Mouse (Mus musculus): ENCODE results near the gene Itgal. TPM values are rescaled to one million over a fixed set of nuclear protein-coding genes. Genes with fewer than 3 reads are reported as not detected.

The Itgal gene
- polyA plus RNA-seq, 1 experiment, result 0.66 TPM

DNA sequence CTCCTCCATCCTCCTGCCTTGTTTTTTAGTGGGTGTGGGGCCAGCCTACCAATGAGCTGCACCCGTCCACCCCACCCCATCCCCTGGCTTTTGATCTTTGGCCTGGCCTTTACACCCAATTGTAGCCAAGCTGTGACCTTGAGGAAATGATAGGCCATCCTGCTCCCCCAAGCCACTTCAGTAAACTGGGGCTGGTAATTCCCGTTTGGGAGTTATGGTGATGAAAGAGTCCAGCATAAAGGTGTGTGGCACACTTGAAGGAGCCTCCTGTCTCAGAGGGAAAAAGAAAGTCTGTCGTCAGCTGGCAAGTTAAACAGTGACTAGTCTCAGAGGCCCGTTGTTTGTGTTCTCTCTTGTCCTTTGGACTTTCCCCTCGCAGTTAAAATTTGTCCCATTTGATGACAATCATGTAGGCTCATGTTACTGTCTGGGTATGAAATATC is 19.5 kb upstream of the Itgal start:
- no peak for DNase-seq (ENCODE audit: extremely low spot score in 1 of 2, low spot score in 1 of 2)

DNA sequence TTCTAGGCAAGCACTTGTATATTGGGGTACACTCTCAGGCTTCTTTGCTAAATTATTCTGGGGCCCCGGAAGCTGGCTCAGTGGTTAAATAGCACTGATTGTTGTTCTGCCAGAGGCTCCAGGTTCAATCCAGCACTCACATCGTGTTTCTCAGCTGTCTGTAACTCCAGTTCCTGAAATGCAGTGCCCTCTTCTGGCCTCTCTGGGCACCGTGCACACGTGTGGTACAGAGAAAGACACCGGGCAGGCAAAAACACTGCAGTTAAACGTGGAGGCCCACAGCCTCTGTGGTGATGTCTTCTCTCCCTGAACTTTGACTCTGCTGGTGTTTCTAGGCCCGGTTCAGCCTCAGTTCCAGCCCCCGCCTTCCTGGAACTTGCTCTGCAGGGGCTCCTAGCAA is 17.7 kb upstream of the Itgal start:
- DNase-seq (ENCODE audit: extremely low spot score in 1 of 2, low spot score in 1 of 2), result no peak

GRCm38 (mm10) chr7:127280092-127280491 is 16.0 kb upstream of the Itgal start:
- no peak for DNase-seq (ENCODE audit: extremely low spot score in 1 of 2, low spot score in 1 of 2)

- no peak for DNase-seq (ENCODE audit: extremely low spot score in 1 of 2, low spot score in 1 of 2)
Observed at GRCm38 (mm10) chr7:127281114-127281513, 14.9 kb upstream of the Itgal start.

DNA sequence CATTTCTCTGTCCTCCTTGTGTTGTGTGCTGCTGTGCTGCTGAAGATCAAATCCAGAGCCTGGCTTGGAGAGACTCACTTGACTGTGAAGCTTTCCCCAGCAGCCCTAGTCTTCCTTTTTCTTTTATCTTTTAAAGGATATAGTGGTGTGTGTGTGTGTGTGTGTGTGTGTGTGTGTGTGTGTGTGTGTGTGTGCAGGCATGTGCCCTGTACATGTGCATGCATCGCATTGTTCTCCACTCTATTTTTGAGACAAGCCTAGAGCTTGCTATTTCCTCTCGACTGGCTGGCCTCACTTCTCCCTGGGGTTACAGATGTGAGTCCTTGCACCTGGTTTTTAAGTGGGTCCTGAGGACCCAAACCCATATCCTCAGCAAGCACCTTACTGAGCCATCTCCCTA is 13.9 kb upstream of the Itgal start:
- no peak for DNase-seq (ENCODE audit: extremely low spot score in 1 of 2, low spot score in 1 of 2)

DNA sequence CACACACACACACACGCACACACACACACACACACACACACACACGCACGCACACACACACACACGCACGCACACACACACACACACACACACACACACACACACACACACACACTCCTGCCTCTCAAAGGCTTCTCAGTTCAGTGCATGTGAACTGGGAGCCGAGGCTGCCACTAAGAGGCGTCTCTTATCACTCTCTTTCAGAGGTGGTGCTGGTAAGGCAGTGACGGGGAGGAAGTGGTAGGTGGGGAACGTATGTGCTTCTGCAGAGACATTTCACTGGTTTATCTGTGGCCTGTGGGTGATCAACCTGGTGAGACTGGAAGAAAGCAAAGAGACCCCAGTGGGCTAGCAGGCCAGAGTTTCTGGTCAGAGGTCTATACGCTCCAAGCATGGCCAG is 10.9 kb upstream of the Itgal start:
- no peak for DNase-seq (ENCODE audit: extremely low spot score in 1 of 2, low spot score in 1 of 2)

- no peak for DNase-seq (ENCODE audit: extremely low spot score in 1 of 2, low spot score in 1 of 2)
Observed at GRCm38 (mm10) chr7:127287940-127288339, 8.1 kb upstream of the Itgal start.

- no peak for DNase-seq (ENCODE audit: extremely low spot score in 1 of 2, low spot score in 1 of 2)
Observed at GRCm38 (mm10) chr7:127289306-127289705, 6.8 kb upstream of the Itgal start.

DNA sequence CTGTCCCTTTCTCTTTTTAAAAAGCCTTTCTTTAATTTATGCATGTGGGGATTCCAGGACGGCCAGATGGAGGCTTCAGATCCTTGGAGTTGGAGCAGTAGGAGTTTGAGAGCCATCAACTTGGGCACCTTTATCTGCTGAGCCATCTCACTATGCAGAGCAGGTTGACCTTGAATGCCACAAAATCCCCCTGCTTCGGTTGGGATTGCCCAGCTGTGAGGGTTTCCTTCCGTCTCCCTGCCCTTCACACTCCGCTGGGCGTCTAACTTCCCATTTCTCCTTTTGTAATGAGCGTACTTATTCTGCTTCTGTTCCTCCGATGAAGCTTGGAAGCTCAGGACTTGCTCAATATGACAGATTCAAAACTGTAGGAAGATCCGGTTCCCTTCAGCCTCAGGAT is 5.9 kb upstream of the Itgal start:
- no peak for DNase-seq (ENCODE audit: extremely low spot score in 1 of 2, low spot score in 1 of 2)

GRCm38 (mm10) chr7:127296786-127297555 is 911 bp downstream of the Itgal start:
- DNase-seq (ENCODE audit: extremely low spot score in 1 of 2, low spot score in 1 of 2), result no peak

DNA sequence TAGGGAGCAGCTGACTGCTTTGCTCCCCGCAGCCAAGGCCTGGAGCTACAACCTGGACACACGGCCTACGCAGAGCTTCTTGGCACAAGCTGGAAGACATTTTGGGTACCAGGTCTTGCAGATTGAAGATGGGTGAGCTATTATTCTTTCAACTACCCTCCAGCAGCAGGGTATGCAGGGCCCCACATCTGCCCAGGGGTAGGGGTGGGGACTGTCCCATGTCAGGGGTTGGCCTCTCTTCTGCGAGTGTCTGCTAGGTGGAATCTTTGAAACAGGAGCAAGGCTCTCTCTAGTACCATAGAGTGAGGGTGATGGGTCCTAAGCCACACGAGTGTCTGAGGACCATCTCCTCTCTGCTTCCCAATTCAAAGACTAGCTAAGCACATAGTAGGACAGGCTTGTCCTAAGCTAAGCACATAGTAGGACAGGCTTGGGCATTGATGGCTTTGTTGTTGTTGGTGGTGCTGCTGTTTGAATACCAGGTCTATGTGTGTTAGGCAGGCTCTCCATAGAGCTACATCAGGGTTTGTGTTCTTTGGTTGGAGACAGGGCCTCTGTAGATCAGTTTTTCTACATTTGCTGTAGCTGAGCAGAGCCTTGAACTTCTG is 1.6 kb downstream of the Itgal start:
- no peak for DNase-seq (ENCODE audit: extremely low spot score in 1 of 2, low spot score in 1 of 2)

GRCm38 (mm10) chr7:127308431-127308830 is 12.4 kb downstream of the Itgal start:
- no peak for DNase-seq (ENCODE audit: extremely low spot score in 1 of 2, low spot score in 1 of 2)

- peak; percentile 33 to 89 for DNase-seq (ENCODE audit: extremely low spot score in 1 of 2, low spot score in 1 of 2)
Observed at GRCm38 (mm10) chr7:127308887-127309286, 12.8 kb downstream of the Itgal start.

DNA sequence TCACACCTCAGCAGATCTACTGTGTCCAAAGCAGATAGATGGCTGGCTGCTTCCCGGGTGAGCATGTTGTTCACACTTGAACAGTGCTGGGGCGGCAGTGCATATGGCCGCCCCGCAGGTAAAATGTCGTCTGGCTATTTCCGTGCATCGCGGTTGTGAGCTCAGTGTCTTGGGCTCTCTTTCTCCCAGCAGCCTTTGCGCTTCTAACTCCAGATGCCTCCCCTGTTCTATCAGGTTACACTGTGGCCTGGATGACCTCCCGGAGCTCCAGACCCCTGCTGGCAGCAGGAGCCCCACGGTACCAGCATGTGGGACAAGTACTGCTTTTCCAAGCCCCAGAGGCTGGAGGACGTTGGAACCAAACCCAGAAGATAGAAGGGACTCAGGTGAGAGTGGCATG is 13.9 kb downstream of the Itgal start:
- DNase-seq (ENCODE audit: extremely low spot score in 1 of 2, low spot score in 1 of 2), result no peak

- no peak for DNase-seq (ENCODE audit: extremely low spot score in 1 of 2, low spot score in 1 of 2)
Observed at GRCm38 (mm10) chr7:127313912-127314311, 17.9 kb downstream of the Itgal start.

GRCm38 (mm10) chr7:127321106-127321505 is 25.0 kb downstream of the Itgal start:
- DNase-seq (ENCODE audit: extremely low spot score in 1 of 2, low spot score in 1 of 2), result peak in 1 of 2 experiments; percentile 21

DNA sequence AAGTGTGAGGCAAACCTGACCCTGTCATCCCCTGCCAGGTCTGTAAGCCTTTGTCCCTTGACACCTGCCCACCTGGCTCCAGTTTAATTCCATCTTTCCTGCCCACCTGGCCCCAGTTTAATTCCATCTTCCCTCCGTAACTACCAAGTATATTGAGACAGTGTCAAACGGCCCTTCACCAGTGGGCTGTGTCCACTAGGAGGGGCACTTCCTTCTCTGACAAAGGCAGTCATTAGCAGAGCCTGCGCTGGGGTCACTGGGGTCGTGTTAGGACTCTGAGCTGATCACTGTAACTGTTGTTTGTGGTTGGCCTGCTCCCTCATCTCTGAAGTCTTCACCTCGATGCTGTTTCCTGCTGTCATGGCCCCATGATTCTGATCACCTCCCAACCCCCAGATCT is 26.0 kb downstream of the Itgal start:
- no peak for DNase-seq (ENCODE audit: extremely low spot score in 1 of 2, low spot score in 1 of 2)

- DNase-seq (ENCODE audit: extremely low spot score in 1 of 2, low spot score in 1 of 2), result no peak
Observed at GRCm38 (mm10) chr7:127324944-127325343, 28.9 kb downstream of the Itgal start.

DNA sequence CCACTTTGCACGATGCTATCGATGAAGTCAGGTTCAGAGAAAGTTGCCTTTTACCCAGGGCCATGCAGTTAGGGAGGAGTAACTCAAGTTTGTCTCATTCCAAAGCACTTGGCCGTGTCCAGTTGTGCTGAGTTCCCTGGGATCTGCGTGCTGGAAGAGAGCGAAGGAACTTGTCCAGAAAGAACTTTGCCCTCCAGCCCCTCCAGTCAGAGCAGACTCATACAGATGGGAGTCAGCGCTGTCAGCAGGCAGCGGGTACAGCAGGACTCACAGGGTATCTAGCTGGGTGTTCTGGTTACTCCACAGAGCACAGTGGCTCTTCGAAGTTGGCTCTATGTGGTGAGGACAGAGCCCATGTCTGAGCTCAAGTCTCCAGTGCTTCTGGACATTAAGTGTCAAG is 29.5 kb downstream of the Itgal start:
- no peak for DNase-seq (ENCODE audit: extremely low spot score in 1 of 2, low spot score in 1 of 2)

GRCm38 (mm10) chr7:127326685-127327084 is 30.6 kb downstream of the Itgal start:
- peak in 1 of 2 experiments; percentile 65 for DNase-seq (ENCODE audit: extremely low spot score in 1 of 2, low spot score in 1 of 2)

DNA sequence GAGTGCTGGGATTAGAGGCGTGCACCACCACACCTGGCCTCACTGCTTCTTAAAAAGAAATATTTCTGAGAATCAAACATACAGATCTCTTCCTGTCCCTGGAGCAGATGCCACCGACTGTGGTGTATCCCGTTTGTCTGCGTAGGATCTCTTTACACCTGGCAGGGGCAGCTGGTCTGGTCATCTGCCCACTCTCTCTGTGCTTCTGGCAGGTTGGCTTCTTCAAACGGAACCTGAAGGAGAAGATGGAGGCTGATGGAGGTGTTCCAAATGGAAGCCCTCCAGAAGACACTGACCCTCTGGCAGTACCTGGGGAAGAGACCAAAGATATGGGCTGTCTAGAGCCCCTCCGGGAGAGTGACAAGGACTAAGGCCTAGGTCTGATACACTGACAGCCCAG is 37.2 kb downstream of the Itgal start:
- no peak for DNase-seq (ENCODE audit: extremely low spot score in 1 of 2, low spot score in 1 of 2)

- DNase-seq (ENCODE audit: extremely low spot score in 1 of 2, low spot score in 1 of 2), result no peak
Observed at GRCm38 (mm10) chr7:127335604-127336003, 39.5 kb downstream of the Itgal start.
